Mouse (Mus musculus) neural tube, embryonic 11.5 days (tissue): ENCODE data around the gene Sdr42e1. TPM values are rescaled to one million over a fixed set of nuclear protein-coding genes. Genes with fewer than 3 reads are reported as not detected.
A peak's percentile ranks its signal among the peaks of the same experiment; 100 is the strongest.

ENCODE experiments used
- ATAC-seq: fragments of 200-750 bp; cut with Nextera tagmentation; 2 replicates; pipeline ENCODE4 v1.8.0; 2017; ENCODE audit warnings: moderate number of reproducible peaks, mild to moderate bottlenecking, moderate TSS enrichment, moderate library complexity; ENCODE audit not compliant: insufficient read depth, low FRiP score, low TSS enrichment
- DNase-seq: peaks from one replicate; pipeline ENCODE4 v3.0.0-alpha.2; 2015; ENCODE audit warnings: low spot score
- H3K27ac ChIP-seq: fragments of 300-500 bp; sonication (generic); 2 replicates; pipeline ENCODE4 v1.5.1; 2014; ENCODE audit warnings: low read depth, mild to moderate bottlenecking, low read length
- H3K27me3 ChIP-seq: fragments of 300-500 bp; sonication (generic); 2 replicates; pipeline ENCODE4 v1.6.1; 2014; ENCODE audit warnings: mild to moderate bottlenecking, low read length, mixed read lengths; ENCODE audit not compliant: control insufficient read depth, insufficient read depth
- H3K36me3 ChIP-seq: fragments of 300-500 bp; sonication (generic); 2 replicates; pipeline ENCODE4 v1.6.1; 2014; ENCODE audit warnings: mild to moderate bottlenecking, low read length, moderate library complexity, mixed read lengths; ENCODE audit not compliant: control insufficient read depth, insufficient read depth
- H3K4me1 ChIP-seq: fragments of 300-500 bp; sonication (generic); 2 replicates; pipeline ENCODE4 v1.6.1; 2014; ENCODE audit warnings: low read length, mixed read lengths; ENCODE audit not compliant: control insufficient read depth, insufficient read depth
- H3K4me2 ChIP-seq: fragments of 300-500 bp; sonication (generic); 2 replicates; pipeline ENCODE4 v1.6.1; 2014; ENCODE audit warnings: low read depth, mild to moderate bottlenecking, moderate library complexity
- H3K4me3 ChIP-seq: fragments of 300-500 bp; sonication (generic); 2 replicates; pipeline ENCODE4 v1.5.1; 2014; ENCODE audit warnings: low read depth, low read length
- H3K9ac ChIP-seq: fragments of 300-500 bp; sonication (generic); 2 replicates; pipeline ENCODE4 v1.6.1; 2014; ENCODE audit warnings: mild to moderate bottlenecking, low read length
- H3K9me3 ChIP-seq: fragments of 300-500 bp; sonication (generic); 2 replicates; pipeline ENCODE4 v1.6.1; 2016; ENCODE audit warnings: low read length; ENCODE audit not compliant: control insufficient read depth
- WGBS: fragments of 180-500 bp; shearing (Covaris S2); extraction: QIAGEN DNeasy Blood & Tissue Kit; methylation state at CpG from one replicate; pipeline ENCODE4 v1.1.7; 2014; 5-methylcytosine and 5-hydroxymethylcytosine counted together
- polyA plus RNA-seq: library from polyadenylated mRNA; unstranded; fragments of >200 nt; fragmentation: Nextera tagmentation; extraction: Ambion mirVana; gene quantifications from 2 replicates; pipeline ENCODE4 v1.2.1, GENCODE M21; 2014

The Sdr42e1 gene
- polyA plus RNA-seq, 1 experiment from 2014 or later, result 0.73 TPM

- no peak for ATAC-seq
- H3K4me3 ChIP-seq, result no peak overlapping the region
- no peaks in the 10 kb centered on the region; the same call in 1 of the 2 replicates for H3K9me3 ChIP-seq
- H3K4me2 ChIP-seq, result no peak overlapping the region
- H3K36me3 ChIP-seq, result no peaks in the 10 kb centered on the region
- no peaks in the 10 kb centered on the region for H3K27me3 ChIP-seq
- H3K4me1 ChIP-seq, result no peaks in the 10 kb centered on the region
- DNase-seq, result peak; percentile 59
- no peak overlapping the region for H3K9ac ChIP-seq
- H3K27ac ChIP-seq, result no peak overlapping the region
- 53% methylated on average over 2 of the region's 2 CpGs for WGBS
These were observed 27.5 kb downstream of the Sdr42e1 start for GRCm38 (mm10) chr8:117646020-117646419.

GRCm38 (mm10) chr8:117645486-117645885 is 28.0 kb downstream of the Sdr42e1 start:
- Histone ChIP-seq H3K36me3 (no peaks in the 10 kb centered on the region), H3K4me1 (no peaks in the 10 kb centered on the region), H3K4me2 (no peak overlapping the region), H3K27ac (no peak overlapping the region), H3K27me3 (no peaks in the 10 kb centered on the region), H3K9ac (no peak overlapping the region), H3K9me3 (no peaks in the 10 kb centered on the region; the same call in 1 of the 2 replicates), H3K4me3 (no peak overlapping the region)
- WGBS, result 72% methylated on average over 5 of the region's 5 CpGs
- no peak for DNase-seq
- no peak for ATAC-seq

DNA sequence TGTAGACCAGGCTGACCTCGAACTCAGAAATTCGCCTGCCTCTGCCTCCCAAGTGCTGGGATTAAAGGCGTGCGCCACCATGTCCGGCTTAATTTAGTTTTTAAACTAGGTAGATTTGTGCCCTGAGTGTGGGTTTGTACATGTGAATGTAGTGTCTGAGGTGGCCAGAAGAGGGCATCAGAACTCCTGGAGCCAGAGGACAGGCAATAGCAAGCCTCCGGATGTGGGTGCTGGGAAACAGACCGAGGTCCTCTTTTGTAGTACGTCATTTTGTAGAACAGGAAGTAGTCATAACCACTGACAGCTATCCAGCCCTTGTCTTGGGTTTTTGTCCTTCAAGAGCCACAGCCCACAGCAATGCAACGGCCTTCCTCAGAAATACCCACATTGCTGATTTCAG is 33.9 kb downstream of the Sdr42e1 start:
- no peak for DNase-seq
- no peaks in the 10 kb centered on the region; the same call in 1 of the 2 replicates for H3K9me3 ChIP-seq
- H3K9ac ChIP-seq, result no peak overlapping the region
- no peak overlapping the region for H3K4me3 ChIP-seq
- no peak overlapping the region for H3K27ac ChIP-seq
- H3K36me3 ChIP-seq, result no peaks in the 10 kb centered on the region
- no peak for ATAC-seq
- no peak overlapping the region for H3K4me2 ChIP-seq
- no peaks in the 10 kb centered on the region for H3K27me3 ChIP-seq
- 96% methylated on average over 9 of the region's 9 CpGs for WGBS
- H3K4me1 ChIP-seq, result no peaks in the 10 kb centered on the region

- Histone ChIP-seq H3K36me3 (no peaks in the 10 kb centered on the region), H3K27me3 (no peaks in the 10 kb centered on the region), H3K9me3 (no peaks in the 10 kb centered on the region; the same call in 1 of the 2 replicates), H3K4me1 (no peaks in the 10 kb centered on the region), H3K9ac (no peak overlapping the region), H3K4me2 (no peak overlapping the region), H3K4me3 (no peak overlapping the region), H3K27ac (no peak overlapping the region)
- 65% methylated on average over 3 of the region's 3 CpGs for WGBS
- DNase-seq (no peak), ATAC-seq (no peak)
These were observed 36.0 kb downstream of the Sdr42e1 start for GRCm38 (mm10) chr8:117637462-117637861.

DNA sequence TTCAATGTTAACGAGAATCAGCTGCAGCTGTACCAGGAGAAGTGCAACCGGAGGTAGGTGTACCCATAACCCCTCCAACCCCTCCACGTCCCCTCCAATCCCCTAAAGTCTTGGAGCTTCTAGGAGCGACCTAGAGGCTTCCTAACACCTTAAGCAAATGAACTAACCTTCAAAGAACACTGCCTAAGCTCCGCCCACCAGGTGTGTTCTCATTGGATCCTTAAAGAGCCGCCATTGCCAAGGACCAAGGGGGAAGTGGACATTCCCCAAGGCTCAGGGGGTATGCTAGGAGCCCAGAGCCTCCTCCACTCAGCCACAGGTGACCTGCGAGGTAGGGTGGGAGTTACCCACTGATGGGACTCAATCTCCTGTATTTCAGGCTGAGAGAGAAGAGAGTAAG is 39.1 kb downstream of the Sdr42e1 start:
- no peak for ATAC-seq
- no peak for DNase-seq

DNA sequence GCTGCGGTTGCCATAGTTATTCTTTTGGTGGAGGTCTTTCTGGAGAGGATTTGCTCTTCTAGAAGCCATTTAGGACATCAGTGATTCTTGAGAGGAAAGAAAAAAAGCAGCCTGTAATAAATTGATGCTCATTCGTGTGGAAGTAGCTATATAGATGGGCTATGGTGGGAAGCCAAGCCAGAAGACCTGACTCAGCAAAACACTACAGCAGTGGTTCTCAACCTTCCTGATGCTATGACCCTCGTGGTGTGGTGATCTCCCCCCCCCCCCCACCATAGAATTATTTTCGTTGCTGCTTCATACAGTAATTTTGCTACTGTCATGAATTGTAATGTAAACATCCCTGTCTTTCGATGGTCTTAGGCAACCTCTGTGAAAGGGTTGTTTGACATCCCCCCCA is 41.0 kb downstream of the Sdr42e1 start:
- H3K36me3 ChIP-seq, result no peaks in the 10 kb centered on the region
- H3K4me3 ChIP-seq, result no peak overlapping the region
- no peaks in the 10 kb centered on the region for H3K9me3 ChIP-seq
- DNase-seq, result no peak
- WGBS, result 88% methylated on average over 5 of the region's 5 CpGs
- no peaks in the 10 kb centered on the region for H3K4me1 ChIP-seq
- H3K27me3 ChIP-seq, result no peaks in the 10 kb centered on the region
- no peak overlapping the region for H3K9ac ChIP-seq
- H3K27ac ChIP-seq, result no peak overlapping the region
- ATAC-seq, result no peak
- no peak overlapping the region for H3K4me2 ChIP-seq

More for the DNA sequence above, 39.1 kb downstream of the Sdr42e1 start:
- Histone ChIP-seq H3K36me3 (no peaks in the 10 kb centered on the region), H3K27ac (no peak overlapping the region), H3K4me2 (no peak overlapping the region), H3K27me3 (no peaks in the 10 kb centered on the region), H3K4me3 (no peak overlapping the region), H3K9ac (no peak overlapping the region), H3K9me3 (no peaks in the 10 kb centered on the region), H3K4me1 (no peaks in the 10 kb centered on the region)
- WGBS, result 90% methylated on average over 7 of the region's 7 CpGs

- 68% methylated on average over 9 of the region's 9 CpGs for WGBS
- no peak for DNase-seq
These were observed 46.4 kb downstream of the Sdr42e1 start for GRCm38 (mm10) chr8:117627096-117627495.

DNA sequence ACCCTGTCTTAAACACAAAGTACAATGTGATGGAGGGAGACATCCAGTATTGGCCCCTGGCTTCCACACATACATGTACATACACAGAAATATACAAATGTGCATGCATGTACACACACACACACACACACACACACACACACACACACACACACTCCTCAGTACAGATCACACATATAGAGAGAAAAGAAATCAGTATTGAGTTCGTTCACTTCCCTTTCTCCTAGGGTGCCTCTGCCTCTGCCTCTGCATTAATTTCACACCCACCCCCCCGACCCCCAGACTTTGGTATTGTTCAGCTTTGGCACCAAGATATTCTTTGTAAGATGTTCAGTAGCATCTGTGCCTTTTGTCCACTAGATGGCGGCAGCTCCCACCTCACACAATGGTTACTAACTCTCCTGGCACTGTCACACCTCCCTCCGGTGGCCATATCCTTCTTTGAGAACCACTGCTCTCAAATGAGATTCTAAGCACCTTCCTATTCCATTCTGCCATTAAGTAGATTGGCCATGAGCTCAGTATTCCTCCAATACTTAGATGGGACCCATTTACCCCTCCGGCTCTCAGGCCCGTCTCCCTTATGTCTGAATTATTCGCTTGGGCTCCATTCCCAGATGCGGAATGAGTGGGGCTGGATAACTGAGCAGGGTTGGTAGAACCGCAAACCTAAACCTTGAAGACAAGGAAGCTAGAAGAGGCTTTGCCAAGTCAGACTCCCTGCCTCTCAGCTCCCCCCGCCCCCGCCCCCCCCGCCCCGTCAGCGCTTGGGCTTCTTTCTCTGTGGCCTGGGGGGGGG is 47.2 kb downstream of the Sdr42e1 start:
- H3K4me2 ChIP-seq, result no peak overlapping the region
- no peaks in the 10 kb centered on the region for H3K27me3 ChIP-seq
- no peaks in the 10 kb centered on the region for H3K9me3 ChIP-seq
- no peak overlapping the region for H3K27ac ChIP-seq
- H3K36me3 ChIP-seq, result no peaks in the 10 kb centered on the region
- 0 out of 2 replicates have a peak, but pooled peaks have one; percentile 35 for ATAC-seq
- peak; percentile 67 for DNase-seq
- H3K4me1 ChIP-seq, result no peaks in the 10 kb centered on the region
- no peak overlapping the region for H3K4me3 ChIP-seq
- H3K9ac ChIP-seq, result no peak overlapping the region
- 73% methylated on average over 14 of the region's 14 CpGs for WGBS

More at GRCm38 (mm10) chr8:117627096-117627495, 46.4 kb downstream of the Sdr42e1 start:
- no peaks in the 10 kb centered on the region for H3K4me1 ChIP-seq
- no peak overlapping the region for H3K9ac ChIP-seq
- H3K27ac ChIP-seq, result no peak overlapping the region
- H3K4me2 ChIP-seq, result no peak overlapping the region
- H3K4me3 ChIP-seq, result no peak overlapping the region
- no peaks in the 10 kb centered on the region for H3K36me3 ChIP-seq
- no peak for ATAC-seq
- no peaks in the 10 kb centered on the region for H3K27me3 ChIP-seq
- no peaks in the 10 kb centered on the region for H3K9me3 ChIP-seq

GRCm38 (mm10) chr8:117612861-117613260 is 60.6 kb downstream of the Sdr42e1 start:
- no peaks in the 10 kb centered on the region for H3K4me1 ChIP-seq
- no peak for DNase-seq
- no peaks in the 10 kb centered on the region for H3K27me3 ChIP-seq
- ATAC-seq, result no peak
- no peak overlapping the region for H3K4me3 ChIP-seq
- H3K9me3 ChIP-seq, result no peaks in the 10 kb centered on the region
- WGBS, result 78% methylated on average over 12 of the region's 12 CpGs
- H3K4me2 ChIP-seq, result no peak overlapping the region
- H3K9ac ChIP-seq, result no peak overlapping the region
- H3K27ac ChIP-seq, result no peak overlapping the region
- no peaks in the 10 kb centered on the region for H3K36me3 ChIP-seq
